Mouse (Mus musculus): ENCODE measurements around the gene Ntrk2.

The Ntrk2 gene

DNA sequence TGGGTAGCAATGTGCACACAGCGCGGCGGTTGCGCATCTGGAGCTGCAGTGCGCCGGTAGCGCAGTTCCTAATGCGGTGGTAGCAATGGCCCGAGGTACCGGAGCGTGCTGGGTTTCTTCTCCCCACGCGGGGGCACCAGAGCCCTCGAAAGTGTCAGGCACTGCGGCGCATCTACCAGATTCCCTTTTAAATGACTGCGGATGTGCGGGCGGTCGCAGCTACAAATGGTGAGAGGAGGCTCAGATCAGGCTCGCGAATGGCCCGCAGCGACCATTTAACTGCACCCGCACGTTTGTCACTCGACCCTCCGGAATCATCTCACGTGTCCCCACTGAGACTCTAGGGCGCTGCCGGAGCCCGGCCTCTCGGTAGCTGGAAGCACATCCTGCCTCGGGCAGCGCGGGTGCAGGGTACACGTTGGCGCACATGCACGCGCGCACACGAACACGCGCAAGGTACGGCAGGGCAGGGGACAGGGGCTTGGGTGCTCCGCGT, at the start of gene Ntrk2:
TSS of gene Ntrk2 (plus strand) at position 173 of the 496 bp plus-strand sequence.
- DNase-seq = peak; percentile 94

DNA sequence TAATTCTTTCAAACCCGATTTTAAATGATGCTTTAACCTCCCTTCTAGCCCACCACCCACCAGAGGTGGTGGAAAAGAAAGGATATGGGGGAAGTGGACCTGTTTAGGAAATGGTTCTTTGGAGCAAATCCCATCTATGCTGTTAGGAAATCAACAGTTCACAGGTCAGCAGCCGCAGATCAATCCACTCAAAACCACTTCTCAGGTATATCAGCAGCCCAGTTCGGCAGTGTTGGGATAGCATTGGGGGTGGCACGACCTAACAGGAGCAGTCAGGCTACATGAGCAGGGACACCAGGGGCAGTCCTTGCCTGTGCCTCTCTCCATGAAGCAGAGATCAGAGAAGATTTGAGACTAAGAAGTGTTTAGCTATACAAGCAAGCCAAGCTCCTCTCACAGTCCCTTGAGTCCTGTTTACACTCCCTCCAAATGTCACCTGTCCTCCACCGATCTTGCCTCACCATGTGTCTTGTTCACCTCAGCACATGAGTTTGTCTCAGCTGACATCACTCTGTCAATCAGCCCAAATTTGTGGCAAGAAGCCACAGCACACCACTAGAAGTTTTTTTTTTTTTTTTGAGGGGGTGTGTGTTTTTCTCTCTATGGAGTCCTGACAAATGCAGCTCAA, 45.3 kb upstream of the Ntrk2 start:
- DNase-seq = no peak

DNA sequence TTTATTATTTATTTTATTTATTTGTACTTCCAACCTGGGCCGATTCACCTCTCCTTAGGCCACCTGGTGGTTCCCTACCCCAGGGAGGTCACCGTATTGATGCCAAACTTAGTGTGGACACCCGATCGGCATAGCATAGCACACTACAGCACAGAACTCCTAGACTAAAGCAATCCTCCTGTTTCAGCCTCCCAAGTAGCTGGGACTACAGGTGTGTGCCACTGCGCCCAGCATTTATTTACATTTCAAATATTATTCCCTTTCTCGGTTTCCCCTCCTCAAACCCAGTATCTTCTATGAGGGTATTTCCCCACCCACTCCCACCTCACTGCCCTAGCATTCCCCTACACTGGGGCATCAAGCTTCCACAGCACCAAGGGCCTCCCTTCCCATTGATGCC, 38.1 kb upstream of the Ntrk2 start:
- no peak for DNase-seq

DNA sequence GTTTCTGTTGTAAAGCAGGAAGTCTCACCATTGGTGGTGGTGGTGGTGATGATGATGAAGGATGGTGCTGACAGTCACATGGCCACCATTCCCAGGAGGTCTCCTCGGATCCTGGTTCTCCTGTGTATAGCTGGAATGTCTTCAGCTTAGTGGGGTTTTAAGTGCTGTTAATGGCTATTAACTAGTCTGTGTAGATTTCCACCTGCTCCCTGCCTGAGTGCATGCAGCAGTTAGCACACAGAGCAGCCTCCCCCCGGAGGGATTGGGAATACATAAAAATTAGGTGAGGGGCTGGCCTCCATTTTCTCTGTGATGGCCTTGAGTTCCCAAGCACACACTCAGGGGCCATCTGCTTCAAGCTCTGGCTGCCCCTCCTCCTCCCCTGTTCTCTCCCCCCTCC, 36.9 kb upstream of the Ntrk2 start:
- DNase-seq = no peak

DNA sequence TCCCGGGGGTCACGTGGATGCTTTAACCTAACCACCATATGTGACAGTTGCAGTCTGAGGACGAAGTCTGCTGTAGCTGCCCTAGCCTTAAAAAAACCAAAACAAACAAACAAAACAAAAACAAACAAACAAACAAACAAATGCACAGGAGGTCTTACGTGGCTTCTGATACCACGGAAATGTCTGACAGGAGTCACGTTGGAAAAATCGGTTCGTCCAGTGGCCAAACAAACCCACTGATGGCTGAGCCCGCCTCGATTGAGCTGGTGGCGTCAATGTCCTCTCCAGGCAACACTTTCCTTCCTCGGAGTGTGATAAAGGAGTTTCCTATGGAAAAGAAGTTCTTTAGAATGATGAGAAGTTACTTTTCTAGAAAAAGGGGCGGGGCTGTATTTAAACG, 27.1 kb upstream of the Ntrk2 start:
- no peak for DNase-seq

DNA sequence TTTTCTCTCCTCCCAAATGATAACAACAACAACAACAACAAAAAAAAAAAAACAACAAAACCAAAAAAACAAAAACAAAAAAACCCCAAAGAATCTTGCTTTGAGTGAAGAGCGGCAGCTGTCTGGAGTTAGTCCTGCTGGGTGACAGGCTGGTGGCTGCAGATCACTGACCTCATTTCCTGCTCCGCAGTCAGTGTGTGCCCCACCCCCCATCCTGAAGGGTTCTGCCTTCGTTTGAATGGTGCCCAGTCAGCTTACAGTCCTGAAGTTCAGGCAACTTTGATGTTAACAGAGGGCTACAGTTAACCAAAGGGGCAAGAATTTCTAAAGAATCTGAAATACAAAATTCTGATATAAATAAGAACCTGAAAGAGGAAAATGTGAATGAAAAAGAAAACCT, 19.9 kb upstream of the Ntrk2 start:
- no peak for DNase-seq

DNA sequence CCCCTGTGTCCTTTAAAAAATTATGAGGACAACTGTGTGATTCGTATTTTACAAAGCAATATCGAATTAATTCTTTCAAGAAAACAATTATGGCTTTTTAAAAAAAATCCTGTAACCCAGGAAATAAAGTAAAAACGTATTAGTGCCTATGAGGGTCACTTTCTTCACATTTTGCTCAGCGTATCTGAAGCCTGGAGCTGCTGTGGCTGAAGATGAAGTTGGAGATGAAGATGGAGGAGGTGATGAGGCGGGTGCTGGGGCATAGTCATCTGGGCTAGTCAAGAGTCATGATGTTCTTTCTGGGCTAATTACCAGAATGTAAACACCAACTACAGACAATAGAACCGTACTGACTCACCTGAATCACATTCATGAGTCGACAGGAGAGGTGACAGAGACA, 15.6 kb upstream of the Ntrk2 start:
- DNase-seq = no peak

DNA sequence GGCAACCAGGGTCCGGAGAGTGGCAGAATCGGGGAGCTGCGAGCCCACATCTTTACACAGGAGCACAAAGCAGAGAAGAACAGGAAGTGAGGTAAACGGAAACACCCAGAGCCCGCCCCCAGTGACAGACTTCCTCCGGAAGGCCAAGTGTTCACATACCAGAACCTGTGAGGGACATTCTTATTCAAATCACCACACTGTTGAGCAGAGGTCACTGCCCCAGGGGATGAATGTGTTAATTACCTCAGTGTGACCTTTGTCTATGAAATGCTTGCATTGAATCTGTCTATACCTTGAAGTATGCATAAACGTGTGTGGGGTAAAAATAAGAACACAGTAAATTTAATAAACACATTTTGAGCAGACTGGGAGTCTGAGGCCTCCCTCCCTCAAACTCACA, 9.0 kb upstream of the Ntrk2 start:
- no peak for DNase-seq

DNA sequence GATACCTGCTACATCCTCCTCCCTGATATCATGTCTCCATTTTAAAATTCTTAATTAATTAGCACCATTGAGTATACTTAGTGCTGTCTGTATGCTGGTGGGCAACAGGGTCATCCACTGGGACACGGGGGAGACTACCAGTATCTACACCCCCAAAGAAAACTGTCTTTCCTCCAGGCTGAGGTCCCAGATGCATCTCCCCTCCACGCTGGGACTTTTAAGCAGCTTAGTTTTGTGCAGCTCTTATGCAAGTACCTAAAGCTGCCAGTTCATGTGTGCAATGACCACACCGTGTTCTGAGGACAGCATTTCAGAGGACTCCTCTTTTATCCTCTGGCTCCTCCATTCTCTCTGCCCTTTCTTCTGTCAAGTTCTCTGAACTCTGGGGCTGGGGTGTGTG, 5.1 kb upstream of the Ntrk2 start:
- no peak for DNase-seq

DNA sequence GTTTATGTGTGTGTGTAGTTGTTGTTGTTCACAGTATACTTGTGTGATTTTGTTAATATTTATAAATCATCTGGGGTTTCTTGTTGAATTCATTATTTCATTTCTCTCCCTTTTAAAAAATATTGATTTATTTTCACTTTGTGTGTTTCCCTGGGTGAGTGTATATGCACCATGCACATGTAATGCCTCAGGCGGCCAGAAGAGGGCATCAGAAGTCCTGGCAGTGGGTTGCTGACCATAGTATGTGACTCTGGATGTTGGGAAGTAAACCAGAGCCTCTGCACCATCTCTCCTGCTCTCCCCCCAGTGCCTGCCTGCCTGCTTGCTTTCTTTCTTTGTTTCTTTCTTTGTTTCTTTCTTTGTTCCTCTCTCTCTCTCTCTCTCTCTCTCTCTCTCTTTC, 2.5 kb upstream of the Ntrk2 start:
- no peak for DNase-seq

DNA sequence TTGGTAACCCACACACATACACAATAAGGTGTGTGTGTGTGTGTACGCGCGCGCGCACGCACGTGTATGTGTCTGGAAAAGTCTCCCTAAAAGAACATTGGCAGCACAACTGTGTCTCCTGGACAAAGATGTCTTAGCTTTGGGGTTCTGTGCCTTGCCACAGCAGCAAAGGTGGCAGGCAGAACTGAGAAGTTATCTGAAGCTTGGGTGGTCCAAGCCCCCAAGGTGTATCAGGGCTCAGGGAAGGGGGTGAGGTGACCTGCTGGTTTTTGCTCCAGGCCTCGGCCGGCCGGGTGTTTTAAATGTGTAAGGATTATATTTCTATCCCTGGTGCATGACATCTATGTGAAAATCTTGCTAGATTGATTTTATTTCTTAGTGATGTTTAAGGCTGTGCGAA, 536 bp upstream of the Ntrk2 start:
- no peak for DNase-seq

DNA sequence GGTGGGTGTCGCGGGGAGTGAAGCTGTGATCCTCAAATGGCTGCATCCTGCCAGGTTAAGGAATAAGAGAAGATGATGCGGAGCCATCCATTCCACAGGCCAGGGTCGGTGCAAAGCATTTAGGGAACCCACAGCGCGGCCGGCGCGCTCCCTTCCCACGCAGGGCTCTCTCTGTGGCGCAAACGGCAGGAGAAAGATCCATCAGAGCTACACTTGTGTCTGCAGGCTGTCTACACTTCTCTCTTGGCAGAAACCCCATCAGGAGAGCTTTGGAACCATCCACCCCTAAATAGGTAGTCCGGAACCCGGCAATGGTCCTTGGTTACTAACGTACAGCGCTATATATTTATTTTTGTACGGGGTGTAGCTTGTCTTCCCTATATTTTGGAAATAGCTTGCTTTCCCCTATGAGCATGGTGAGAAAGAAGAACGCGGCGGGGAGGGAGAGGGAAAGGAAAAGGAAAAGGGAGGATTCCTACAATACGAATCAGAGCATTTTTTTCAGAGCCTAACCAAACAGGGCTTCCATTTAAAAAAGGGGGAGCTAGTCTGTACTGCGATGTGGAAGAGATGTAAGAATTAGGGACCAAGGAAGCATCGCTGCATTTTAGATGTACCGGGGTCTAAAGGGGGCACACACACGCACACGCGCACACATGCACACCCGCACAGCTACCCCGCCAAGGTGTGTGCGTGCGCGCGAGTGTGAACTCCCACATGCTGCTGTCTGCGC, 693 bp downstream of the Ntrk2 start:
- peak; percentile 31 for DNase-seq

DNA sequence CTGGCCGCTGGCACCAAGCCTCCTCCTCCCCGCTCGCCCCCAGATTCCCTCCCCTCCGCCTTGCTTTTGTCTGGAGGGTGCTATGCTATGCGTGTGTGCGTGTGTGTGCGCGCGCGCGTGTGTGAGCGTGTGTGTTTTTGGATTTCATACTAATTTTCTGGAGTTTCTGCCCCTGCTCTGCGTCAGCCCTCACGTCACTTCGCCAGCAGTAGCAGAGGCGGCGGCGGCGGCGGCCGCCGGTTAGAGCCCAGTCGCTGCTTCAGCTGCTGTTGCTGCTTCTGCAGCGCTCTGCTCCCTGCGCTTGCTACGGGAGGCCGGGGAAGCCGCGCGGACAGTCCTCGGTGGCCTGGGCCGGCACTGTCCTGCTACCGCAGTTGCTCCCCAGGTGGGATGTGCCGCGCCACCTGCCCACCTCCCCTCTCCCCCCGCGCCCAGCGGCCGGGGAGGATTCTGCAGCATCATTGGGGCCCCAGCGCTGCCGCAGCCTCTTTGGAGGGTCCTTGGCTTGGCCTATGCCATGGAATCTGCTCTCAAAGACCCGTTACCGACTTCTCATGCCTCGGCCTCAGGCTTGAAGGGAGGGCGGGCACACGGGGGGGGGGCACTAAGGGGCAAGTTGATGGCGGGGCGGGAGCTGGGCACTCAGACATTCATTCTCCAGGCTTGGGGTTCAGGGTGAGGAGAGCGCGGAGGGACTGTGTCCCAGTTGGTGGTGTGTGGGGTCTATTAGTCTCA, 1.4 kb downstream of the Ntrk2 start:
- peak; percentile 81 for DNase-seq

DNA sequence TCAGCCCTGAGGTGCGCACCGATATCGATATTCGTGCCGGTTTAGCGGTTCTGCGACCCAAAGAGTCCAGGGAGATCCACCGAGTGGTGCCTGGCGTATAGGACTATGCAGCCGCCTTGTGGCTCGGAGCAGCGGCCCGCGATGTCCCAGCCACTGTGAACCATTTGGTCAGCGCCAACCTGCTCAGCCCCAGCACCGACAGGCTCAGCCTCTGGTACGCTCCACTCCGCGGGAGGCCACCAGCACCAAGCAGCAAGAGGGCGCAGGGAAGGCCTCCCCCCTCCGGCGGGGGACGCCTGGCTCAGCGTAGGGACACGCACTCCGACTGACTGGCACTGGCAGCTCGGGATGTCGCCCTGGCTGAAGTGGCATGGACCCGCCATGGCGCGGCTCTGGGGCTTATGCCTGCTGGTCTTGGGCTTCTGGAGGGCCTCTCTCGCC, 2.0 kb downstream of the Ntrk2 start:
- peak; percentile 56 for DNase-seq

DNA sequence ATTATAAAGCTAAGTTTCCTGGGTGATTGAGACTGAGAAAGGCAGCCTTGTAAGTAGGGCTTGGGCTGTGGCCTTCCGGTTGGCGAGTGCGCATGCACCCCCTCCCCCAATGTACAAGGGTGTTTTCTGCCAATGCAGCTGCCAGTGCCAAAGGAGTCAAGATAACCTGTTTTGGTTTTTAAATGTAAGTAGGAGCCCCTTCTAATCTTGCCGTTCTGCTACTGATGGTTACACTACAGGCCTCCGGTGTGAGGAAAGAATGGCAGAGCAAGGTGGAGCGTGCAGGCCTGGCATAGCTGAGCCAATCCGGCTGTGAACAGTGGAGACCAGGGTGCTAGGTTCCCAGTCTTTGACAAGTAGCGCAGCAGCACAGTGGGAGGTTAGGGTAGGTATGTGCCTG, 3.6 kb downstream of the Ntrk2 start:
- peak; percentile 52 for DNase-seq

DNA sequence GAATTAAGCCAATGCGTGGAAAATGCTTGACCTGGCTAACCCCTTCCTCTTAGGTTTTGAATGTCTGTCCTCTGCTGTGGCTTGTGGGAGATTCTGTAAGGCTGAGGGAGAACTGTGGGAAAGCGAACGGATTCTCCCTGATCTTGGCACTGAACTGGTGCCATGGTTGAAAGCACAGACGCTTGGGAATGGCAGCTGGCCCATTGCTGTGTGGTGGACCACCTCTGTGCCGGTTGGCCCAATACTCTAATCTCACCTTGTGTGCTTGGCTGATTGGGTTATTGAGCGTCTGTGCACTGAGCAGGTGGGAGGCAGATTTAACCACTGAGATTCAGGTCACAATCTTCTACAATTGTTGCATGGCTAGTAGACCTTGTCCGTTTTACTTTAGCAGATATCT, 18.4 kb downstream of the Ntrk2 start:
- no peak for DNase-seq

DNA sequence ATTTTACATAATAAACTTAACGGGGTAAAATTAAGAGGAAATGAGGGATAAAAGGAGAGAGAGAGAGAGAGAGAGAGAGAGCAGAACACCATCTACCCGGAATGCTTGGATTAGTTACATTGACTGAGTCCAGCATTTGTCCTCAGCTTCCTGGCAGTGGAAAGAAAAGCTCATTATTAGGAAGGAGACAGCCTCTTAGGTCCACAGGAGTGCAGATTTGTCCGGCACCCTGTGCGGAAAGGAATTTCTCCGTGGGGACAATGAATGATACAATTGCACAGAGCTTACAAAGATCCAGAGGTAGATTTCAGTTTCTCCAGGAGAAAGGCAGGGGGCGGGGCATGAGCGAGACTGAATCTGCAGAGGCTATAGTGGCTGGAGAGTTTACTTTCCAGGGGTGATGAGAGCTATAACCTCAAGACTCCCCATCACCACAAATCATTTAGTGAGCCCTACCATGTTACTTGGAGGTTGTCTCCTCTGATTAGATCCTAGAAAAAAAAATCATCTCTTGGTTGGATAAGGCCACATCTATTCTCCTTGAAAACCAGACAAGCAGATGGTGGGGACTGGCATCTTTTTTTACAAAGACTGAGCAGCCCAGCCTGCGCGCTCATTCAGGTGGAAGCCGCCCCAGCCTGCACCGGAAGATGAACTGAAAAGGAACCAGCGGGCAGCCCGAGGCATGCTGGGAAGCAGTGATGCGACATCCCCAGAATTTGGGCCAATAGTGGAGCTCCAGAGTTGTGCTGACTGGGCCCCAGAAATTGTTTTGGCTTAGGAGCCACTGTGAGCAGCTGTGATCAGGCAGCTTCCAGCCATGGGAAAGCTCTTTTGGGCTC, 20.2 kb downstream of the Ntrk2 start:
- no peak for DNase-seq

DNA sequence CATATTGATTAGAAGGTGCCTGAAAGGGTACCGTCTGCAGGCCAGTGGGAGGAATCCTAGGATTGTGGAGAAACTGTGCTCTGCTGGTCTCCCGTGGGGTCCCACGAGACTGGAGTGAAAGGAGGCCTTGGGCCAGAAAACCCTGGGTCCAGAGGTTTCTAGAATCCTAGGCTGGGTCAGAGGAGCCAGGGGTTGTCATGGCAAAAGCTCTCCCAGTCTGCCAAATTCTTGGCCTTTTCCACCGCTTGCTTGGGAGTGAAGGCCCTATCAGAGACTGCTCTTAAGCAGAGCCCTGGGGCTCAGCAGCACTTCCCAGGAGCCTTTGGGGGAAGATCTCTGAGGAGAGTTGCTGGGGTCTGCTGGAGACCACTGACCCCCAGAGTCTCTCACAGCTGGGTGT, 25.6 kb downstream of the Ntrk2 start:
- DNase-seq = no peak

DNA sequence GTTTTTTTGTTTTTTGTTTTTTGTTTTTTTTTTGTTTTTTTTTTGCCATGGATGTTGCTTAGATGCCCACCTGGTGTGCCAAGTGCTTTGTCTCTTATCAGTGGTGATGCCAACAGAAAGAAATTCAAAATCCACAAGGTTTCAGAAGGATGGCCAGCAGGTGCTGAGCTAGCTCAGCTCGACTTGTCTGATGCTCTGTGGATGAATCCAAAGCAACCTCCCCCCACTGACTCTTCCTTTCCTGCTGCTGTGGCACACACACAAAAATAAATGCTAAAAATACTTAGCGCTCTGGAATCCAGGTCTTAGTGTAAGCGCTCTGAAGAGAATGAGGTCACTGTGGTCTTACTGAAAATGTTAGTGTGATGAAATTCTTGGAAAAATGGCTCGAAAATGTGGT, 28.4 kb downstream of the Ntrk2 start:
- DNase-seq = no peak

DNA sequence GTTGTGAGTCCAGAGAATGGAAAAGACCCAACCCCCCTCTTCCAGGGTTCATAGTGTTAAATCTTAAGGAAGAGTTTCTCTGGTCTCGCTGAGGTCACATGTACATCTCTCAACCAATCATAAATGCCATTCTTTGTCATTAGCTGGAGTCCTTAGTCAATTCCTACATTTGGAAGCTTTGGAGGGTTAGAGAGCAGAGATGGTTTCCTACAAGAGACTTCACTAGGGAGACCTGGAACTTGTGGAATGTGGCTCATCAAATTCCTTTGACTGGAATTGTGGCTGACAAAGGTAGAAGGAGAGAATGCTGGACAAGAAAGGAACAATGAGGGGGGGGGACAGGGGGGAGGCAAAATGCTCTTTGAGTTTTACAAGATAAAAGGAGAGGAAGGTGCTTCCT, 30.5 kb downstream of the Ntrk2 start:
- DNase-seq = no peak

DNA sequence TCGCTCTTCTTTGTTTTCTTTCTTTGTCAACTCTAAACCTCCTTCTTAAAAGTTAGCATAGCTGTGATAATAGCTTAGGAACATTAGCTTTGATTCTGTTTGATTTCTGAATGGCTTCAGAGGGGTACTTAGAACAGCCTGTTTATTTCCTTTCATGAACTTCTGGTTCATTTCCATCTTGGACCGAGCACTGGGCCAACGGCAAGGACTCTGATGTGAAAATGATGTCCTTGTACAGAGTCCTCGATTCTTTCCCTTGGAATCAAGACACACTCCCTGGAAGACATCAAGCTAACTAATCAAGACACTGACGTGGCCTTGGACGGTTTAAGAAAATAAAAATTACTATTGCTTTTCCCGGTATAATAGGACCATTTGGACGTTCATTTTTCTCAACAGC, 31.7 kb downstream of the Ntrk2 start:
- no peak for DNase-seq

DNA sequence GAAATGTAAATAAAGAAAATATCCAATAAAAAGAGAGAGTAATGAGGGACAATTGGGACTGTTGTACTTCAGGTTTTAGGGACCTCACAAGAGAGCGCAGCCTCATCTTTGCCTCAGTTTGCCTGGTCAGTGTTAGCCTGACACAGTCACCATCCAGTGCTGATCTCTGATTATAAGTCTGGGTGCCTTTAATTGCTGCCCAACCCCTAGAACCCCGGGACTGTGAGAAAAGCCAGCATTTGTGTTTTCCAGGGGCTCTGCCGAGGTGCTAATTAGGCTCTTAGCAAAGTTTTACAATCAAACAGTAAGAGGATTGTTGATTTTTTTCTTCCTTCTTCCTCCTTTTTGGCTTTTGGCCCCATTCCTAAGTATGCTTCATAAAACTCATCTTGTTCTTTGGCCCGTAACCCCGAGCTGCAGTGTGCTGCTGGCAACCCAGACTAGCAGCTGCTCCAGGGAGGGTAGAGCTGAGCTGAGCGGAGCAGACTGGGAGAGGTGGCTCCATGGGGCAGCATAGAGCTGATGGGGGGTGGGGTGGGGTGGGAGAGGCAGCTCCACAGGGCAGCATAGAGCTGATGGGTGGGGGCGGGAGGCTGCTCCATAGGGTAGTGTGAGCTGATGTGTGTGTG, 34.5 kb downstream of the Ntrk2 start:
- DNase-seq = no peak

DNA sequence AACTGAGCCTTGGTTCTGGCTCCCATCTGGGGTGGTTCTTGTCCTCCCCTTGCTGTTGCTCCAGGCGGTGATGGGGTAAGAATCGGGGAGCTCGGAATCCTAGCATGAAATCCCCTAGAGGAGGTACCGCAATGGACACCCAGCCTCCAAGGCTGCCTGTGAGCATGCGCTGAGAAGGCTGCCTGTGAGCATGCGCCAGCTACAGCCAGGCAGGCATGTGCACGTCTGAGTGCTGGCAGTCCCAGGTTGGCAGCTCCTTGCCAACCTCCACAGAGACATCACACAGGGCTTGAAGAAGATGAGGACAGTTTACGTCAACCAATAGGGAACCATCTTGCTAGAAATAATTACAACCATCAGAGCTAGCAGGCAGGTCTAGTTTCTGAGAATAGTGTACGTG, 37.5 kb downstream of the Ntrk2 start:
- no peak for DNase-seq

All from right cerebral cortex, postnatal 4 days (tissue).